Comparison of ENCODE assay signal across 8 mouse cellular contexts in genomic region chr16:92300649-92301411, GRCm38 (mm10). TPM values are rescaled to one million over a fixed set of nuclear protein-coding genes. Genes with fewer than 3 reads are reported as not detected.
DNase-seq lines count a peak whose midpoint lies in the region; ATAC-seq and TF ChIP-seq lines count a peak whose summit lies in the region.

TSS of gene Smim11 (plus strand) at chr16:92301286.

- H3K9ac ChIP-seq in lung, postnatal 0 days (replicated peaks; ENCODE audit: low read depth) = peak within 1 kb of the TSS; percentile 45

- H3K4me1 ChIP-seq in hindbrain, embryonic 10.5 days (replicated peaks) = peaks cover 26% of the 10 kb centered on the region
- H3K4me1 ChIP-seq in lung, postnatal 0 days (ENCODE audit: insufficient read depth, low read depth, low read length) = peaks cover 15% of the 10 kb centered on the region; the same call in 1 of the 2 replicates

- peak within 1 kb of the TSS; percentile 57 for H3K4me2 ChIP-seq in lung, postnatal 0 days (replicated peaks; ENCODE audit: low read depth, low read length)

- H3K9me3 ChIP-seq in hindbrain, embryonic 10.5 days = no peaks in the 10 kb centered on the region
- H3K9me3 ChIP-seq in lung, postnatal 0 days (ENCODE audit: low read length) = no peaks in the 10 kb centered on the region

- peak within 1 kb of the TSS; percentile 91 for H3K27ac ChIP-seq in hindbrain, embryonic 10.5 days
- peak within 1 kb of the TSS; percentile 20; the same call in 1 of the 2 replicates for H3K27ac ChIP-seq in lung, postnatal 0 days (ENCODE audit: low read length)

- DNase-seq in MN1 (ENCODE audit: low spot score) = peak; percentile 95
- DNase-seq in cerebellum, adult 9-10 months = peak; percentile 97
- peak; percentile 96 for DNase-seq in hindbrain, embryonic 10.5 days (ENCODE audit: low spot score)
- DNase-seq in layer of hippocampus, adult 9-11 months = peak; percentile 97
- peak; percentile 98 for DNase-seq in lung, postnatal 0 days (ENCODE audit: low spot score)
- DNase-seq in ovary, postnatal 14 days (ENCODE audit: low spot score) = peak; percentile 86
- peak; percentile 94 for DNase-seq in thymus, postnatal 14 days

- peak; percentile 96 for ATAC-seq in frontal cortex, adult (ENCODE audit: low TSS enrichment)
- peak; percentile 96 for ATAC-seq in lung, postnatal 0 days

- no peak for TF ChIP-seq EP300 in lung, postnatal 0 days (IDR thresholded peaks at IDR 0.05)

- WGBS in hindbrain, embryonic 10.5 days = 10% methylated on average over 32 of the region's 32 CpGs
- WGBS in lung, postnatal 0 days = 8% methylated on average over 32 of the region's 32 CpGs

- no peak for TF ChIP-seq CTCF in lung, postnatal 0 days (IDR thresholded peaks at IDR 0.05)

- no peaks in the 10 kb centered on the region for H3K27me3 ChIP-seq in hindbrain, embryonic 10.5 days (ENCODE audit: insufficient read depth, poor library complexity, severe bottlenecking)
- no peaks in the 10 kb centered on the region for H3K27me3 ChIP-seq in lung, postnatal 0 days (replicated peaks; ENCODE audit: insufficient read depth, low read length)

- peak within 1 kb of the TSS; percentile 79 for H3K4me3 ChIP-seq in hindbrain, embryonic 10.5 days
- H3K4me3 ChIP-seq in lung, postnatal 0 days (ENCODE audit: low read depth, low read length) = peak within 1 kb of the TSS; percentile 53

- H3K36me3 ChIP-seq in hindbrain, embryonic 10.5 days = peaks cover 5% of the 10 kb centered on the region
- no peaks in the 10 kb centered on the region for H3K36me3 ChIP-seq in lung, postnatal 0 days (ENCODE audit: insufficient read depth, low read length)

RNA-seq across cellular contexts. Expression of gene Smim11, which starts in this region (rescaled TPM):
- 131 and 136 TPM in 2 replicates for polyA plus RNA-seq in hindbrain, embryonic 10.5 days (2016; fragmentation: Nextera tagmentation; extraction: Ambion mirVana)
- polyA plus RNA-seq in lung, postnatal 0 days (2015; fragmentation: Nextera tagmentation; extraction: Ambion mirVana) = 131 and 132 TPM in 2 replicates

Comparison
In these comparisons a context has a peak if more than half of its experiments do, and no peak if none do; other contexts are left out.
1. Peak in every context shown above with its lines: DNase-seq, ATAC-seq, H3K4me3 ChIP-seq and H3K27ac ChIP-seq.